Mouse (Mus musculus) lung, embryonic 15.5 days (tissue): ENCODE measurements around the gene Gsto2. TPM values are rescaled to one million over a fixed set of nuclear protein-coding genes. Genes with fewer than 3 reads are reported as not detected.

ENCODE experiments used
- ATAC-seq: fragments of 200-750 bp; cut with Nextera tagmentation; 2 replicates; pipeline ENCODE4 v1.8.0; 2017; ENCODE audit warnings: moderate number of reproducible peaks, borderline replicate concordance; ENCODE audit not compliant: low FRiP score, low TSS enrichment; ENCODE audit errors: extremely low read depth
- H3K27ac ChIP-seq: fragments of 300-500 bp; sonication (generic); 2 replicates; pipeline ENCODE4 v1.5.1; 2015; ENCODE audit warnings: moderate library complexity, mild to moderate bottlenecking, inconsistent platforms
- H3K27me3 ChIP-seq: fragments of 300-500 bp; sonication (generic); 2 replicates; pipeline ENCODE4 v1.6.1; 2015; ENCODE audit warnings: inconsistent platforms
- H3K36me3 ChIP-seq: fragments of 300-500 bp; sonication (generic); 2 replicates; pipeline ENCODE4 v1.6.1; 2015; ENCODE audit warnings: inconsistent platforms
- H3K4me1 ChIP-seq: fragments of 300-500 bp; sonication (generic); 2 replicates; pipeline ENCODE4 v1.6.1; 2015; ENCODE audit warnings: inconsistent platforms
- H3K4me2 ChIP-seq: fragments of 300-500 bp; sonication (generic); 2 replicates; pipeline ENCODE4 v1.6.1; 2015; ENCODE audit warnings: inconsistent platforms, mild to moderate bottlenecking, moderate library complexity
- H3K4me3 ChIP-seq: fragments of 300-500 bp; sonication (generic); 2 replicates; pipeline ENCODE4 v1.5.1; 2015; ENCODE audit warnings: mild to moderate bottlenecking, inconsistent platforms
- H3K9ac ChIP-seq: fragments of 300-500 bp; sonication (generic); 2 replicates; pipeline ENCODE4 v1.6.1; 2015; ENCODE audit warnings: inconsistent platforms
- H3K9me3 ChIP-seq: fragments of 300-500 bp; sonication (generic); 2 replicates; pipeline ENCODE4 v1.6.1; 2016; ENCODE audit warnings: inconsistent platforms
- WGBS: fragments of 180-500 bp; shearing (Covaris S2); methylation state at CpG from one replicate; pipeline ENCODE4 v1.1.7; 2015; 5-methylcytosine and 5-hydroxymethylcytosine counted together
- polyA plus RNA-seq: library from polyadenylated mRNA; unstranded; fragments of >200 nt; fragmentation: Nextera tagmentation; extraction: Ambion mirVana; gene quantifications from 2 replicates; pipeline ENCODE4 v1.2.1, GENCODE M21; 2015

Gene Gsto2
- polyA plus RNA-seq, 1 experiment from 2014 or later = 1.1 TPM

DNA sequence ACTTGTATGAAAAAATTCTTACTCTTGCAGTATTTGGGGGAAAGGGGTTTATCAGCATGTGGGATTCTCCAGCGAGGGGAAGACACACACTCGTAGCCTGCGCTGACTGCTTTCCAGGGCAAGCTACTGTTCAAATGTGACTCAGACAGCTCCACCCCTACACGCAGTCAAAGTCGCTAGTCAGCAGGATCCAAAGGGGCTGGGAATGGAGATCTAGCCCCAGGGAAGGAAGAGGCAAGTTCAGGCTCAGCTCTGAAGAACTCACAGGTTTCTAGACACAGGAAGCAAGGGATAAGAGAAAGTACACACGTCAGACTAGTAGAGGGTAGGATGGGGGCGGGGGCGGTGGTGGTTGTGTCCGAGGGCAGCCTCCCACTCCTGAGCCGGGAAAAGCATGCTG is 35.2 kb downstream of the Gsto2 start:
- Histone ChIP-seq H3K4me1 (peaks cover 45% of the 10 kb centered on the region), H3K9me3 (no peaks in the 10 kb centered on the region)
- WGBS = 69% methylated on average over 10 of the region's 10 CpGs

GRCm38 (mm10) chr19:47902316-47903201 is 37.2 kb downstream of the Gsto2 start:
- H3K9me3 ChIP-seq = no peaks in the 10 kb centered on the region
- H3K4me3 ChIP-seq = no peak overlapping the region
- no peaks in the 10 kb centered on the region for H3K27me3 ChIP-seq
- H3K9ac ChIP-seq = no peak overlapping the region
- WGBS = 52% methylated on average over 13 of the region's 13 CpGs
- peak overlapping the region; percentile 45 for H3K27ac ChIP-seq
- H3K36me3 ChIP-seq = peaks cover 4% of the 10 kb centered on the region
- 0 out of 2 replicates have a peak overlapping the region, but pooled peaks have one; percentile 0 for H3K4me2 ChIP-seq
- H3K4me1 ChIP-seq = peaks cover 45% of the 10 kb centered on the region
- peak; percentile 28; the same call in 1 of the 2 replicates for ATAC-seq

More for the DNA sequence above, 35.2 kb downstream of the Gsto2 start:
- Histone ChIP-seq H3K4me2 (no peak overlapping the region), H3K36me3 (peaks cover 23% of the 10 kb centered on the region), H3K27ac (no peak overlapping the region), H3K4me3 (no peak overlapping the region), H3K9ac (no peak overlapping the region), H3K27me3 (no peaks in the 10 kb centered on the region)
- no peak for ATAC-seq

- no peaks in the 10 kb centered on the region for H3K36me3 ChIP-seq
- ATAC-seq = no peak
- WGBS = 54% methylated on average over 4 of the region's 4 CpGs
- H3K9ac ChIP-seq = no peak overlapping the region
- H3K27me3 ChIP-seq = no peaks in the 10 kb centered on the region
- H3K4me2 ChIP-seq = no peak overlapping the region
- no peak overlapping the region for H3K27ac ChIP-seq
- no peak overlapping the region for H3K4me3 ChIP-seq
- H3K9me3 ChIP-seq = no peaks in the 10 kb centered on the region
- H3K4me1 ChIP-seq = peaks cover 50% of the 10 kb centered on the region
Measured at GRCm38 (mm10) chr19:47903679-47904078, 38.3 kb downstream of the Gsto2 start.

DNA sequence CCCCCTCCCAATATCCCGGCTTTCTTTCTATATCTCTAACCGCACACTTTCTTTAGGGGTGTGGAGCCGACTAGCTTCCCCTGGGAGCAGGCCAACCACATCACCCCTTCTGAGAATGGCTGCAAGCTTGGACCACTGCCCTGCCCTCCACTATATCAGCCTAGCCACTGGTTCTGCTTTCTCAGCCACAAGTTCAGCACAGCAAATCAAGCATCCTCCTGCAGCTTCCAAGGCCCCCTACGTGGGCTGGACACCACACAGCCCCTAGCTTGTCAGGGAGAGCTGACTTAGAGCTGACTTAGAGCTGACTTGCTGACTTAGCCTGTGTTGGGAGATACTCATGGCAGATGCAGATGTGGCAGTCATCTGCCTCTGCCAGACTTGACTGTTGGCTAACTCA is 39.7 kb downstream of the Gsto2 start:
- Histone ChIP-seq H3K4me2 (no peak overlapping the region), H3K4me1 (peaks cover 62% of the 10 kb centered on the region), H3K27me3 (no peaks in the 10 kb centered on the region), H3K36me3 (no peaks in the 10 kb centered on the region), H3K9me3 (no peaks in the 10 kb centered on the region), H3K9ac (no peak overlapping the region), H3K4me3 (no peak overlapping the region), H3K27ac (0 out of 2 replicates have a peak overlapping the region, but pooled peaks have one; percentile 11)
- no peak for ATAC-seq
- 51% methylated on average over 4 of the region's 4 CpGs for WGBS

GRCm38 (mm10) chr19:47905603-47906002 is 40.3 kb downstream of the Gsto2 start:
- peaks cover 67% of the 10 kb centered on the region for H3K4me1 ChIP-seq
- H3K27me3 ChIP-seq = no peaks in the 10 kb centered on the region
- ATAC-seq = peak; percentile 29
- whole genome bisulfite sequencing = 70% methylated on average over 5 of the region's 5 CpGs
- no peak overlapping the region for H3K4me3 ChIP-seq
- no peaks in the 10 kb centered on the region for H3K9me3 ChIP-seq
- 0 out of 2 replicates have a peak overlapping the region, but pooled peaks have one; percentile 11 for H3K27ac ChIP-seq
- H3K9ac ChIP-seq = no peak overlapping the region
- H3K36me3 ChIP-seq = no peaks in the 10 kb centered on the region
- H3K4me2 ChIP-seq = no peak overlapping the region

- Histone ChIP-seq H3K36me3 (no peaks in the 10 kb centered on the region), H3K27ac (no peak overlapping the region), H3K4me3 (no peak overlapping the region), H3K27me3 (no peaks in the 10 kb centered on the region), H3K9me3 (no peaks in the 10 kb centered on the region), H3K4me1 (peaks cover 61% of the 10 kb centered on the region), H3K9ac (no peak overlapping the region), H3K4me2 (no peak overlapping the region)
- no peak for ATAC-seq
- 81% methylated on average over 9 of the region's 9 CpGs for WGBS
Measured at GRCm38 (mm10) chr19:47907596-47907995, 42.3 kb downstream of the Gsto2 start.

DNA sequence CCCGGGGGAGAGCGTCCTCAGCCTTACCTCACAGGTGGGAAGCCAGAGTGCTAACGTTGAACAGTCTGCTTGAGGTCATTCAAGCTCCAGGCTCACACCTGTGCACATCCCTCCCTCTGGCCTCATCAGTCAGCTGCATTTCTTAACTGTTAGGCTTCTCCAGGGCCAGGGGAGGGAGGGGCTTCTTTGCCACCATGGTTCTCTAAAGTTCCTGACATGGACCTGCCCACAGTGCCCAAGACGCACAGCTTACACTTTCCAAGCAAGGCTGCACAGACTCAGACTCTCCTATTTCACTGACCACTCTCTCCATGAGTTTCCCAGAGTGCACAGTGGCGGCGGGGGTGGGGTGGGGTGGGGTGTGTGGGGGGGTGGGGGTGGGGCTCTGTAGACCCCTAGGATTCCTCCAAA is 43.6 kb downstream of the Gsto2 start:
- Histone ChIP-seq H3K9me3 (no peaks in the 10 kb centered on the region), H3K27ac (peak overlapping the region; percentile 64), H3K36me3 (no peaks in the 10 kb centered on the region), H3K4me2 (peak overlapping the region; percentile 49), H3K4me1 (peaks cover 47% of the 10 kb centered on the region), H3K9ac (no peak overlapping the region), H3K27me3 (no peaks in the 10 kb centered on the region), H3K4me3 (no peak overlapping the region)
- 28% methylated on average over 6 of the region's 6 CpGs for WGBS
- ATAC-seq = 0 out of 2 replicates have a peak, but pooled peaks have one; percentile 3

- Histone ChIP-seq H3K36me3 (no peaks in the 10 kb centered on the region), H3K9me3 (no peaks in the 10 kb centered on the region), H3K4me2 (peak overlapping the region; percentile 49), H3K9ac (peak overlapping the region; percentile 7; the same call in 1 of the 2 replicates), H3K27ac (peak overlapping the region; percentile 64), H3K27me3 (no peaks in the 10 kb centered on the region), H3K4me1 (peaks cover 43% of the 10 kb centered on the region), H3K4me3 (peak overlapping the region; percentile 23)
- WGBS = 5% methylated on average over 10 of the region's 10 CpGs
- ATAC-seq = peak; percentile 48; the same call in 1 of the 2 replicates
Measured at GRCm38 (mm10) chr19:47909387-47910116, 44.2 kb downstream of the Gsto2 start.

- Histone ChIP-seq H3K27ac (no peak overlapping the region), H3K27me3 (no peaks in the 10 kb centered on the region), H3K4me3 (no peak overlapping the region), H3K4me2 (no peak overlapping the region; the same call in 1 of the 2 replicates), H3K4me1 (peaks cover 36% of the 10 kb centered on the region), H3K9me3 (no peaks in the 10 kb centered on the region), H3K36me3 (no peaks in the 10 kb centered on the region), H3K9ac (no peak overlapping the region)
- ATAC-seq = no peak
- WGBS = 33% methylated on average over 4 of the region's 4 CpGs
Measured at GRCm38 (mm10) chr19:47910117-47910618, 44.8 kb downstream of the Gsto2 start.

GRCm38 (mm10) chr19:47910751-47911150 is 45.4 kb downstream of the Gsto2 start:
- WGBS = 74% methylated on average over 4 of the region's 4 CpGs
- no peak for ATAC-seq
- Histone ChIP-seq H3K27me3 (no peaks in the 10 kb centered on the region), H3K9ac (no peak overlapping the region), H3K4me2 (no peak overlapping the region), H3K27ac (no peak overlapping the region), H3K4me1 (peaks cover 33% of the 10 kb centered on the region), H3K4me3 (no peak overlapping the region), H3K36me3 (no peaks in the 10 kb centered on the region), H3K9me3 (no peaks in the 10 kb centered on the region)

GRCm38 (mm10) chr19:47913344-47913743 is 48.0 kb downstream of the Gsto2 start:
- Histone ChIP-seq H3K27ac (no peak overlapping the region), H3K4me3 (no peak overlapping the region), H3K9ac (no peak overlapping the region), H3K4me2 (no peak overlapping the region), H3K4me1 (peaks cover 51% of the 10 kb centered on the region), H3K36me3 (no peaks in the 10 kb centered on the region), H3K9me3 (no peaks in the 10 kb centered on the region), H3K27me3 (no peaks in the 10 kb centered on the region)
- no peak for ATAC-seq
- 86% methylated on average over 7 of the region's 7 CpGs for WGBS
